Mouse (Mus musculus) heart, postnatal 4 days (tissue): ENCODE results near the gene Gm6351. TPM values are rescaled to one million over a fixed set of nuclear protein-coding genes. Genes with fewer than 3 reads are reported as not detected.
"Not testable (repeated sequence)": the region's sequence is repeated elsewhere in the genome, so short reads cannot be mapped to it uniquely, and the experiment has no call there.

Source experiments
- DNase-seq: peaks from one replicate; pipeline ENCODE4 v3.0.0; 2021
- total RNA-seq, 2 experiments: library from RNA; stranded (reverse); gene quantifications; 2 replicates each; pipeline ENCODE4 v1.2.3; 2021

The Gm6351 gene
- total RNA-seq: not detected

DNA sequence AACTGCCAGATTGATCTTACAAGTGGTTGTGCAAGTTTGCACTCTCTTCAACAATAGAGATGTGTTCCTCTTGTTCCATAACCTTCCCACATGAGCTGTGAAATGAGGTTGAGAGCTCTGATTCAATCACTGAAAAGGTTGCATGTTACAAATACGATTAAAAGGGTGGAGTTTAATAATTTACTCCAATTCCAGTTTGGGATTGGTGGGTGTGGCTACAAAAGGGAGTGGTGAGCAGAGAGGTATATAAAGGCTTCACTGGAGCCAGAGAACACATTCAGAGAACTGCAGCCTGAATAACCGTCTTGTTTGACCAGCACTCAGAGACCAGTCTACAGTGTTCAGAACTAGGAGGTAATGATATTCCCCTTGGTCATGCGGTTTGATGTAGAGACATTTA lies at the start of gene Gm6351:
Gm6351 (plus strand) TSS at position 301 of the 400 bp plus-strand sequence.
- not testable (repeated sequence) for DNase-seq

DNA sequence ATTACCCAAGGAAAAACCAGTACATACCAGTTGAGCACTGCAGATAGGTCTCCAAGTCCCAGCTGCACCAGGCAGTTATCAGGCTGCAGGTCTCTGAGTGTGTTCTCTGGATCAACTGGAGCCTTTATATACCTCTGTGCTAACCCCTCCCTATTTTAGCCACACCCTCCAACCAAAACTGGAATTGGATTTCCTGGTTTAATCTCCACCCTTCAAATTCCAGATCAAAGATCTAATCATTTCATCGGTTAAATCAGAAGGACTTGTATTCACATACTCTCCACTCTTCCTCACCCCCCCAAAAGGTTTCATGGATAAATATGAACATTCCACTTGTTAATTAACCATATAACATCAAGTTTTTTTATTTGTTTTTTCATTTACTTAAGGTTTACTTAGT lies 5.7 kb upstream of the Gm6351 start, which contains the start of gene BC061212:
BC061212 (minus strand) TSS at position 101 of the 400 bp plus-strand sequence.
- DNase-seq: not testable (repeated sequence)

Other genes with a start within 250 kb of the Gm6351 start
- not detected for gene Gm7792, start 232.6 kb upstream of the Gm6351 start, total RNA-seq
- gene Gm16429, start 147.3 kb upstream of the Gm6351 start, total RNA-seq: not detected
- gene BC061212, start 5.8 kb upstream of the Gm6351 start, total RNA-seq: not detected
- gene Gm3106, start 141.6 kb downstream of the Gm6351 start, total RNA-seq: not detected
- not detected for gene A430089I19Rik, start 230.4 kb downstream of the Gm6351 start, total RNA-seq
- gene Gm6502, start 238.1 kb downstream of the Gm6351 start, total RNA-seq: not detected